Mouse (Mus musculus) WW6 (cell line): ENCODE results near the gene Hopx.
"Not testable (repeated sequence)": the region's sequence is repeated elsewhere in the genome, so short reads cannot be mapped to it uniquely, and the experiment has no call there.

Experiments used
- DNase-seq: peaks from one replicate; pipeline ENCODE4 v3.0.0-alpha.2; 2013; ENCODE audit warnings: low read depth, low spot score

The Hopx gene

DNA sequence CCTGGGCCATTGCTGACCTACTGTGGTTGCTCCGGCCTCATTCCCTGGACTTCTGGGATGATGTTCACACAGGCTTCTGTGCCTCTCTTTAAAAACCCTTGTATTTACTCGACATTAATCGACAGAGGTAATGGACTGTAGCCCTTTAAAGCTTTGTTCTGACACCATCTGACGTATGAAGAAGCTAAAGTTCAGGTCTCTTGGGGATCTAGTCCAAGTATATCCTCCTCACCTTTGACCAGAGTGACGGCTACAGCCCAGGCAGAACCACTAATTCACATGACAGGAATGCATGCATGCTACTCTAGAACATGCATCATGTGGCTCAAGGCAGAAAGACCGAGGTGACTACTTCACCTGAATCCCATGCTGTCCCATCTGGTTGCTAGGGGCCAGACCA, 14.2 kb downstream of the Hopx start:
- DNase-seq: no peak

DNA sequence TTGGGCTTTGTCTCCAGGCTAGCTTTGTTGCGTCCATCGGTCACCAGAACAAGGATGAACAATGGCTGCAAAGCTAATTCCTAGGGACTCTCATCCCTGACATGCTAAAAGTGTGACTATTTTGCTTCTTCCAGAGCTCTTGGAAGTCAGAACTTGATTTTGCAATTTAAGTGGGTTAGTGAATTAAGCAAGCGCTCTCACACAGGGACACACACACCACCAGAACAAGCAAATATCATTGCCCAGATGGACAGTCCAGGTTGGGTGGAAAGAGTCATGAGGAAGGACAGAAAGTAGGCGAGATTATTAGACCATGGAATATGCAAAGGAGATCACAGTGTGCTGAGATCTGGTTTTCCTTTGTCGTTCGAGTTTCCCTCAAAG, 14.9 kb downstream of the Hopx start:
- no peak for DNase-seq

DNA sequence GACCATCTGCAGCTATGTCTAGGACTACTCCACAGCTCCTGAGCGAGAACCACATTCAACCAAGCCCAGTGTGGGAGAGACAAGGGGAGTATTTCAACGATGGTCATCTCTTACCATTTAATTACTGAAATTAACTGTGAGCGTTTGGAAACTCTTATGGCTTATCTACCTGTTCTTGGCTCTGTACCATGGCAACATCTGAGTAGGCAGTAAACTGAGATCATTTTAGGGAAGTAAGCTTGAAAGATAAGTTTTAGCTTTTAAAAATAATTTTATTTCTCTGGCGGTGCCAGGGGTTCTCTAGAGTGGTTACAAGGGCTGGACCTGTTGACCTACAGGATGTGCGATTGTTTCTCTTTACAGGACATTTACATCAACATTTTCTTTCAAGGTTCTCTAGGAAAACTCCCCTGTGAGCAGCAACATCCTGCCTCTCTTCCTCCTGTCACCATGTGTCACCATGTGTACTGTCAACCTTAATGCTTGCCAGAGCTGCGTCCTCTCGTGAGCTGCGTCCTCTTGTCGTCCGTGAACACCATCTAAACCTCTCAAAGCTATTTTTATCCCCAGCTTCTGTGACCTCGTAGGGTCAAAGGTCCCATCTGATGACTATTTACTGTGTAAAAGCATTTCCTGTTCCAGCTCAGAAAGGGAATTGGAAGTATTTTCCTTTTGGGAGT, 15.5 kb downstream of the Hopx start:
- DNase-seq: no peak

DNA sequence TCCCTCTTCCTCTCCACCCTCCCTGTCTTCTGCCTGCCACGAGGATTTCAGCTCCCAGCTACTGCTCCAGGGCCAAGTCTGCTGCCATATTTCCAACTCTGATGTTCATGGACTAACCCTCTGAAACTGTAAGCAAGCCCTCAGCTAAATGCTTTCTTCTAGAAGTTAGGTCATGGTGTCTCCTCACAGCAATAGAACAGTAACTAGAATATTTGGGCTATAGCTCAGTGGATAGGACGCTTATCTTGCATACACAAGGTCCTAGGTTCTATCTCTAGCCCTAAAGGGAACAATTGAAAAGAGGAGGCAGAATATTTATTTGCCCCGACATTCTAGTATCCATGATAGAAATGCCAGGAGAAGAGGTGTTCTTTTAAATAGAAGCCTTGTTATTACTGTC, 16.0 kb downstream of the Hopx start:
- no peak for DNase-seq

DNA sequence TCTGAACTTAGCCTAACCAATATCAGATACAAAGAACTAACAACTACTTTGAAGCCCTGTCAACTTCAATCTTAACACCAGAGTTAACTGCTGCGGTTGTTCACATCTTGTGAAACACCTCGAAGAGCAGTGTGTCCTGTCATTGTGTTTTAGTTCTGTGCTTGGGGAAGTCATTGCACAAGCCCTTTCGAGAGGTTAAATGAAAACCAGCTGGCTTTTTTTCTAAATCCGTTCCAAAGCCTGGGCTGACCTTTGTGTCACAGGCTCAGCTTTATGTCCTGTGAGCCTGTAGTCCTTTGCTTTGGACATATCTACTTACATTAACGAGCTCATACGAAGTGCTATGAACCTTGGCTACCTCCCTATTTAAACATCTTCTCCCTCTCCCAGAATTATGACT, 17.2 kb downstream of the Hopx start:
- no peak for DNase-seq

DNA sequence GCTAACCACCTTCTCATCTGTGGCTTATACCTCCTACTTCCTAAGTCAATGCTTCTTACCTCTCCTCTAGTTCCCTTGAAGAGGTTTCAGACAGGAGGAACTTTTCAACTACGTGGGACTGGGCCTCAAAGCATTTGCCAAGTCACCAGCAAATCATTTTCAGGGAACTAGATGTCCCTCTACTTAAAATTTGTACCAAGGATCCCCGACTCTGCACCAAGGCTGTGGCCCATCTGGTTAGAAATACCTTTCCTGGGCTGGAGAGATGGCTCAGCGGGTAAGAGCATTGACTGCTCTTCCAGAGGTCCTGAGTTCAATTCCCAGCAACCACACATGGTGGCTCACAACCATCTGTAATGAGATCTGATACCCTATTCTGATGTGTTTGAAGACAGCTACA, 18.7 kb downstream of the Hopx start:
- not testable (repeated sequence) for DNase-seq

DNA sequence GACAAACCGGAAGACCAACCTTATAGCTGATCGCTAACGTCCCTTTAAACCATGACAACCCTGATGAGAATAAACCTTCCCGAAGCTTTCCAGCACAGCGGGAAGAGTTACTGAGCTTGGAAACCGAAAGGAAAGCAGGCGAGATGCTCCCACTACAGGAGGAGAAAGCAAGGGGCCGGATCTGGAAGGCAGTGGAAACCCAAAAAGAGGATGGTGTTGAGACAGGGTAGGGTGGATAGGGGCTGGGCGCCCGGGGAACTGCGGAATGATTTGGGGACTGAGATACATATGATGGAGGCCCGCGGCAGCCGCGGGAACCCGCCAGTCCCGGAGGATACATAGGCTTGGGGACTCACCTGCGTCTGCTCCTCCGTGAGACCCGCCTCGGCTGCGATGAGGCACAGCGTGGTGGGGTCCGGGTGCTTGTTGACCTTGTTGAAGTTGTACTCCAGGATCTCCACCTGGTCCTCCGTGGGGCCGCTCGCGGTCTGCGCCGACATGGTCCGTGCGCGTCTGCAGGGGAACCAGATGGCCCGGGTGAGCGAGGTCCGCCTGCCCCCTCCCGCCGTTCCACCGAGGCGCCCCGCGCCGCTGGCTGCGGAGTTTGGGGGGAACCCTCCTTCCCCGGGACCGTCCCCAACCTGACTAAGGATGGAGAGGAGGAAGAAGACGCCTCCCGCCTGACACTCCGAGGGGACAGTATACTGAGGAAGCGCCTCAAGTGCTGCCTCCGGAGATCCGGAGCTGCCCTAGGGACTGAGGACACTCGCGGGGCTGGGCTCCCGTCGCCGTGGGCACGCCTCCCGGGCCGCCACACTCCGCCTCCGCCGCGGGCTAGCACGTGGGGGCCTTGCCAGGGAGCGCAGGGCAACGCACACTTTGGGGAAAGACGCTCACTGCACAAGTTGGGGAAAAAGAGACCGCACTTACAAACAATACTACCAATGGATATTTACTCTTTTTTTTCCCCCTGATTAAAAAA, 20.1 kb downstream of the Hopx start:
- no peak for DNase-seq

DNA sequence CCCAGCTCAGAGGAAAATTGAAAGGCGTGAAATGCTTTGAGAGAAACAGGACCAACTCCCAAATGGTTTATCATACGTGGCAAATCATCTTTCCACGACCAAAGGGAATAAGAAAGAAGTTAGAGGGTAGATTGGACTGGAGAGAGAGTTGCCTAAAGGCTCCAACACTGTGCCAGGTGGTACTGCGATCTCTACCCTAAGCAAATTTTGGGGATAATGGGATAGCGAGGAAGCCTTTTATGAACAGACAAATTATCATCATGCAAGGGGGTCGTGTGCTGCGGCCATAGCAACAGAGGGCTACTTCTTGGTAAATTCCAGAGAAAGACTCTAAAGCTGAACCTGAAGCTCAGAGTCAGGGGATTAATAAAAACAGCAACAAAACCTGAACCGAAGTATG, 21.0 kb downstream of the Hopx start:
- no peak for DNase-seq

DNA sequence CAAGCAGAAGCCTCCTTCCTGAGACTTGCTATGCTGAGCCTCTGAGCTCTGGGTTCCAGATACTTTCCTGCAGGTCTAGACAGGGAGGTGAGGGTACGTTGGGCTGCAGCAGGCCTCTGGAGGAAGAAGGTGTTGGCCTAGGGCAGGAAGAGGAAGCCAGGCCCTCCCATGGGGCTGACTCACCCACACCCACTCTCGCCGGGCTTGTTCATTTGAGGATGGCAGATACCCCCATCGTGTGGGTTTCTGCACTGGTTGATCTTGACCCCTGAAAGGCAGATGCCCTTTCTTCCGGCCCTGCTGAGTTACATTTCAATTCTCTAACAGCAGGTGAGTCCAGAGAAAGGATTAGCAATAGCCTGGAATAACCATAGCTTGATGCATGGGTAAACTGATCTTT, 22.4 kb downstream of the Hopx start:
- DNase-seq: no peak

DNA sequence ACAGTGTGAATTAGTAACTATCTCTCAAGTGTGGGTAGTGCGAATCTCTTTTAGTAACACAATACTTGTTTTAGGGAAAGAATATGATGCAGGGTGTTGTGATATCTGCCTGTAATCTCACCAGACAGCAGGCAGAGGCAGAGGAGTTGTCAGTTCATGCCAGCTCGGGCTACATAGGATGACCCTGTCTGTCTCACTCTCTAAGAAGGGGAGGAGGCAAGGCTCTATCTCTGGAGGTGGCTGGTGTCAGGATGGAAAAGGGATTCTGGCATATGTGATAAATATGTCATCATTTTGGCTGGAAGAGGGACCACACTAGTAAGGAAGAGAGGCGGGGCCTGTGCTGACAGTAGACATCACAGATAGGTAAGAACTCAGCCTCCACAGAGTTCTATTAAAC, 23.0 kb downstream of the Hopx start:
- no peak for DNase-seq

DNA sequence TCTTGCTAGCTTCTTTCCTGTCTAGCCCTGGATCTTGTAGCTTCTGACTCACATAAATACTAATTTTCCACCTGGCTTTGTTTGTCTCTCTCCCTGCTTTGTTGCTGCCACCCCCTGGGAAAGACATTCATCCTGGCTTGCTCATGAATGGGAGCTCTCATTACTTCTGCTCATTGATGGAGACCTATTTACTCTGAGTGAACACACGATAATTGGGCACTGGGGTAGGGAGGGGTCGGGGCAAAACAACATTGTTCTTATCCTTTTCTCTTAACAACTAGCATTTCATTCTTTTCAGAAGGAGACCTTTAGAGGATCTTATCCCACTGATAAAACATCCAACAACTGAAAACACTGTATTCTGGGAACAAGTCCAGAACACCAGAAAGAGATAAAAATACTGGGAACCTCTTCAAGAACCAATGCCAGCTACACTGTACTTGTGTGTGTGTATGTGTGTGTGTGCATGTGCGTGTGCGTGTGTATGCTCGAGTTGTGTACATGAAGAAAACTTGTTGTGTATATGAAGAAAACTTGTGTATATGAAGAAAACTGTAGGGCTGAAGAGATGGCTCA, 24.3 kb downstream of the Hopx start:
- no peak for DNase-seq

DNA sequence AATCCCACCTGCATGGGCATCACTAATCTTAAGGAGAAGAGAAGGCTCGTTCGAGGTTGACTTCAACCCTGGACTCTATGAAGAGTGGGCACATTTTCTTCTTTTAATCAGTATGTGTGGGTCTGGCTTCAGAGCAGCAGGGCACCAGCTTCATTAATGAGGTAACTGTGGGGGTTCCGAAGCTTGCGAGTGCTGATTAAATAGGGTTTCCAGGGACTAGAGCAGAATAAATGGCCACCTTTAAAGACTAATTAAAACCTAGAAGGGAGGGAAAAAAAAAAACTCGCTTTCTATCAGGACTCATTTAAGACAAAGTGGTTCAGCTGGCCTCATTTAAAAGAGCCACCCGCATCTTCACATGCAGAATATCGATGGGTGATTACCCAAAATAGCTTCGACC, 25.0 kb downstream of the Hopx start:
- DNase-seq: no peak

DNA sequence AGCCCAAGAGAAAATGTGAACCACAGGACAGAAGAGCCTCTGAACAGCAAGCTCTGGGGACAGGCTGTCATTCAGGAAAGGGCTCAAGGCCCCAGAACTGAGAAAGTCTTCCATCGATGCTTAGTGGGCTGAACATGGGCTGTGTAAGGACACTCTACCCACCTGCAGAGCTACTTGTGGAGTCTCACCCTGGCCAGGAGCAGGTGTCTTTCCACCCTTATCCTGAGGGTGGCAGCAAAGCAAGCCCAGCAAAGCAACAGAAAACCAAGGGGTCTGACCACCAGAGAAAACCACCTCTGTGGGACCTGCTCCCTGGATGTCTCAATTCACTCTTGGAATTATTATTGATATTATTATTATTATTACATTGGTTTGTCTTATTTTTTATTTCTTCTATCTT, 25.6 kb downstream of the Hopx start:
- no peak for DNase-seq

DNA sequence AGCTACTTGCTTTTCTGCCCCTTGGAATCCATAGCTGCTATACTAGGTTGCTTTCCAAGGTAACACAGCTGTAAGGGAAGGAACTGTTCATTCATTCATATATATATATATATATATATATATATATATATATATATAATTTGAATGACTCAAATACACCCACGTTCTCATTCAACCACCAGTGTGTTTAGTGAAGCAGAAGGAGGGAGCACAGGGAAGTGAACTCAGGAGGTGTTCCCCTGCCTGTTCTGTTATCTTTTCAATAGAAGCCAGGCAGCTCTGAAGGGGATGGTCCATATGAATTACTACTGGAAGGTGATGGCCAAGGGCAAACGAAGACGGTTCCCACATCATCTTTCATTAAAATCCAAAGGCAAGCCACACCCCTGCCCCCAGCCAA, 27.8 kb downstream of the Hopx start:
- DNase-seq: no peak

DNA sequence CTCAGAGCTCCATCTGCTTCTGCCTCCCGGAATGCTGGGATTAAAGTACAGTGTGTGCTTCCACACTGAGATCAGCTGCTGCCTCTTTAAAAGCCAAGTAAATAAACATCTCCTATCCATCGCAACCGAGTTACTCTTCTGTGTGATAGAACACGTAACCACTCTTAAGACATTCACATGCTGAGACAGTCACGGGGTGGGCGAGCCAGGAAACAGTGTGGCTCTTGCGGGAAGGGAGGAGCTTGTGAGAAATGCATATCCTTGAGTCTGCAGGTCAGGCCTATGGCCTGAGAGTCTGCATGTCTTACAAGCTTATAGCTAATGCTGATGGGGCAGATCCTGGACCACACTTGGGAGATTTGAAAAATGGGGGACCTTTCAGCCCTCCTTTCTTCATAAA, 28.4 kb downstream of the Hopx start:
- DNase-seq: no peak

DNA sequence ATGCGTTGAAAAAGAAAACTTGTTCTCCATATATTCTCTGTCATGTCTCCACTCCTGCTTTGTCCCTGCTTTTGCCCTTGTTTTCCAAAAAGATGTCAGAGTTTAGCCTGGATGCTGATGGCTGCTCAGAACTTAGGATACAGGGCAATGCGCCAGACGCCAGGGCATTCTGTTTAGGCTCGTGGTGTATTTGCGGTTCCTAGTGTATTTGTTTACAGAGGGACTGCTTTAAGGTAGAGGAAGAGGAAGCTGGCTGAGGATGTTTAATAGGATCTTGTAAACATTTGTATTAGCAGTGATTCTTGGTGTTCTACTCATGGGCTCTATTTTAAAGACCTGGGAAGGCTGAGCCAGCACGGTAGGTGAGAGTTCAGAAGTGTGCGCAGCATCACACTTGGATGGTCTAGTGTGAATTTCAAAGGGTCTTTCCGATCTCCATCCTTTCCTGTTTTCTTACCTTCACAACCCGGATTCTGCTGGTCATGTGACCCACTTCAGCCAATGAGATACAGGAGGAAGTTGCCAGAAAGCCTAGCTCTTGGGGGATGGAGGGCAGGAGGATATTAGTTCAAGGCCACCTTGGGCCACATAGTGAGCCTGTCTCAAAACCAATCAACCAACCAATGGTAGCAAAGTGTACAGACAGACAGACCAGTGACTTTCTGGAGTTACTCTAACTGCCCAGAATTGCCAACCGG, 29.0 kb downstream of the Hopx start:
- no peak for DNase-seq

DNA sequence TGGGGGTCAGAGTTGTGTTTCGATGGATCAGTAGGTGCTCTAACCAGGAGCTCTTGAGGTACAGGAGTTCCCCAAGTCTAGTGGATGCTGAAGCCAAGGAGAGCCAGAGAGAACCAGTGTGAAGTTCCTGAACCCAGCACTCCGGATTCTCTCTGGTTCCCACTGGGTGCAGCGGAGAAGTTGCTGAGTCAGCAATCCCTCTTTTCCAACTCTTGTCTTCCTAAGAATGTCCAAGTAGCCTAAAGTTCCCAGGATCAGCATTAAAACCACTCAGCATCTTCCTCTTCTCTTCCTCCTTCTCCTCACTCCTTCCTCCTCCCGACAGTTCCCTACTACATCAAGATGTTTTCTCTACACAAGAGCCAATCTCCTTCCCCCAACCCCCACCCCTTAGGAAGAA, 30.5 kb downstream of the Hopx start:
- no peak for DNase-seq

DNA sequence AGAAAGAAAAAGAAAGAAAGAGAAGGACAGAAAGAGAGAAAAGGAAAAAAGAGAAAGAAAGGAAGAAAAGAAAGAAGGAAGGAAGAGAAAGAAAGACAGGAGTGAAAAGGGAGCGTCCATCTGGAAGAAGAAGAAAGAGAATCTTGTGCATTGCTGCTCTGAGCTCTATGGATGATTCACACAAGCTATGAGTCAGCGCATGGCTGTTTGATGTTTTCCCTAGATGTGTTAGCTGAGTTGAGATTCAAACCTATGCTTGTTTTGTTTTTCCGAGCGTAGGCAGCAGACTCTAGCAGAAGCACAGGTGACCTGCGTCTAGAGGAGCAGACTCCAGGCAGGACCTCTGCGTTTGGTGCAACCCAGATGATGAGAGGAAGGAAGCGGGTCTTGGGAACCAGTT, 32.2 kb downstream of the Hopx start:
- DNase-seq: no peak

DNA sequence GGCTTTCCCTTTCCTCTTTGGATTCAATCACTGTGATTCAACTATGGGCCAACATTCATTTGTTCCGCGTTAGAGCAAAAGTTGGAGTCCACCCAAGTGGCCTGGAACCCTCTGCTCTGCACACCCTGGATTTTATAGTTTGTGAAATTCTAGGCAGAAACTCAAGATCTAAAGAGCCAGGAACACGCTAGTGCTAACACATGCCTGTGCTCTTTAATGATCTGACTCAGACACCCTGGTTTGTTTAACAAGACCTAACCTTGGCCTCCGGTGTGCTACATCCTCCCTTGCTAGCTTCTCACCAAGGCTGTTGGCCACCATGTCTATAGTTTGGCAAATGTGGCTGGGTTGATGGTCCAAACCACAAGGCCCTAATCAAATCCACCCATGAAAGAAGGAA, 34.2 kb downstream of the Hopx start:
- no peak for DNase-seq

DNA sequence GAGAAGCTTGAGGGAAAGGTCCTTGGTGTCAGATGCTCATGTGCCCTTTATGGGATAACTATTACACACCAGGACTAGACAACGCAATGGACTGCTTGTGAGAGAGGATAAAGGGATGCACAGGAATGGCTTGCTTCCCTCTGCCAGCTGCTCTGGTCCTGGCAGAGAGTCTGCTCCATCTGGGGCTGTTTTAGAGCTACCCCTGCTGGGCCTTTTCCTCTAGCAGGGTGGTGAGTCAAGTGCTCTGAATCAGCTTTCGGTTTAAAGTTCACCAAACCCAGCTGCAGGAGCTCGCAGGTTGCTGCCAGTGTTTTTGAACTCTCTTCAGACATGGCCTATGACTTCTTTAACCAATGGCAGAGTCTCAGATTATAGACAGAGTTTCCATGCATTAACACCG, 39.0 kb downstream of the Hopx start:
- DNase-seq: no peak

DNA sequence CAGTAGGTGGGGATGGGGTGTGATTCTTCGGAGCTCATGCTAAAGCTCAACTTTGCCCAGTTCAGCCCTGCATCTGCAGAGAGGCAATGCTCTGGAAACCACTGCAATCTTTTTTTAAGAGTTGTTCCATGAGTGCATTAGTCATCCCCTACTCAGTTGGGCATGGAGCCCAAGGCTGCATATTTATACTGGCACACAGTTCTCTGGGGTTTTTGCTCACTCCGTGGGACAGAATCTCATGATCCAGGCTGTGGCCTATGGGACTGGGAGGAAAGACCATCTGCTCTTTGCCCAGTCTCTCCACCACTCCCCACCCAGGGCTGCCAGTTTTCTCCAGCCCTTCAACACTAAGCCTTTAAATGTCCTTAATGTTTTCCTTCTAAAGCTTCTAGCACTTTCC, 40.0 kb downstream of the Hopx start:
- DNase-seq: no peak

DNA sequence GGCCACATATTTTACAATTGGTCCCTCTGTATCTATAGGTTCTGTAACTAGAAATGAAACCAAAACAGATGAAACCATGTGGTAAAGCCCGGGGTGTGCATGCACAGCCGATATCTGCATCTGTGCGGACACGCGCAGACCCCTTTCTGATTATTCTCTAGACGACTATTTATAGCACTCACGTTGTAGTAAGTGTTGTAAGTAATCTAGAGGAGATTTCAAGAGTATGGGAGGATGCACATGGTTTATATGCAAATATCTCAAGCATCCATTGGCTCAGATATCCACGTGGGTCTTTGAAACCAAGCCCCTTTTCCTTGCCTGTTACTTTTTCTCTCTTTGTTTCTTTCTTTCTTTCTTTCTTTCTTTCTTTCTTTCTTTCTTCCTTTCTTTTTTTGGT, 41.1 kb downstream of the Hopx start:
- DNase-seq: no peak
